Mouse (Mus musculus): Measurements from ENCODE around the gene Pde4b.

DNA sequence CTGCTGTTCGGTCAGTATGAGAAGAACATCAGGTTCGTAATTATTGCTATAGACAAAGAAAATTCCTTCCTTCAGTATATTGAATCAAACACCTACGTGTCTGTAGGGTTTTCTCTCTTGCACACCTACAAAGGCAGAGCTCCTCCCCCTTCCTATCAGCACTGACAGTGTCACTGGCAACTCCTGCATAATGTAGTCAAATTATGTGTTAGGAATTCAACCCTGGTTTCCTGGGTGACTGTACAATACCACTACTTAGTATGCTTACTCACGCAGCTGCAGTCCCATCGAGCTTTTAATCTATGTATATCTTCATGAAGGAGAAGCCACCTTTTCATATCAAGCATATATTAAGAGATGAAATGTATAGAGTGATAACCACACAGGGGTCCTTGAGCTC lies 99.5 kb downstream of the Pde4b start:
- TF ChIP-seq CTCF (IDR thresholded peaks at IDR 0.05; ENCODE audit: extremely low read depth, insufficient read depth, low read length) (no peak), POLR2A (IDR thresholded peaks at IDR 0.05; ENCODE audit: extremely low read depth, insufficient read depth, low read length) (no peak)
